Mouse (Mus musculus) heart, embryonic 16.5 days (tissue): ENCODE measurements around the gene Rad51b. TPM values are rescaled to one million over a fixed set of nuclear protein-coding genes. Genes with fewer than 3 reads are reported as not detected.

Experiments used
- ATAC-seq: fragments of 200-750 bp; cut with Nextera tagmentation; replicated peaks from 2 replicates; pipeline ENCODE4 v1.8.0; 2017; ENCODE audit warnings: moderate number of reproducible peaks; ENCODE audit not compliant: insufficient read depth, low FRiP score; ENCODE audit errors: extremely low read depth
- H3K27ac ChIP-seq: fragments of 300-500 bp; sonication (generic); 2 replicates; pipeline ENCODE4 v1.5.1; 2014; ENCODE audit warnings: mild to moderate bottlenecking, low read length, control low read depth, moderate library complexity
- H3K27me3 ChIP-seq: fragments of 300-500 bp; sonication (generic); 2 replicates; pipeline ENCODE4 v1.6.1; 2014; ENCODE audit warnings: low read length, mixed read lengths; ENCODE audit not compliant: control insufficient read depth, insufficient read depth
- H3K36me3 ChIP-seq: fragments of 300-500 bp; sonication (generic); 2 replicates; pipeline ENCODE4 v1.6.1; 2014; ENCODE audit not compliant: control insufficient read depth, insufficient read depth
- H3K4me1 ChIP-seq: fragments of 300-500 bp; sonication (generic); 2 replicates; pipeline ENCODE4 v1.6.1; 2014; ENCODE audit warnings: low read length, mixed read lengths; ENCODE audit not compliant: control insufficient read depth, insufficient read depth
- H3K4me2 ChIP-seq: fragments of 300-500 bp; sonication (generic); 2 replicates; pipeline ENCODE4 v1.6.1; 2014; ENCODE audit warnings: low read depth, mild to moderate bottlenecking, control low read depth, low read length
- H3K4me3 ChIP-seq: fragments of 300-500 bp; sonication (generic); 2 replicates; pipeline ENCODE4 v1.5.1; 2014; ENCODE audit warnings: mild to moderate bottlenecking, control low read depth, low read length
- H3K9ac ChIP-seq: fragments of 300-500 bp; sonication (generic); 2 replicates; pipeline ENCODE4 v1.6.1; 2014; ENCODE audit warnings: low read length, control low read depth
- H3K9me3 ChIP-seq: fragments of 300-500 bp; sonication (generic); replicated peaks from 2 replicates; pipeline ENCODE4 v1.6.1; 2016; ENCODE audit warnings: low read length; ENCODE audit not compliant: control insufficient read depth
- WGBS: fragments of 180-500 bp; shearing (Covaris S2); extraction: QIAGEN DNeasy Blood & Tissue Kit; methylation state at CpG from one replicate; pipeline ENCODE4 v1.1.7; 2014; 5-methylcytosine and 5-hydroxymethylcytosine counted together
- polyA plus RNA-seq: library from polyadenylated mRNA; unstranded; fragments of >200 nt; fragmentation: Nextera tagmentation; extraction: Ambion mirVana; gene quantifications from 2 replicates; pipeline ENCODE4 v1.2.1, GENCODE M21; 2015

Rad51b gene
- polyA plus RNA-seq, 1 experiment from 2014 or later = 5.0 TPM

GRCm38 (mm10) chr12:79807410-79807847 lies 510.3 kb downstream of the Rad51b start:
- Histone ChIP-seq H3K27me3 (no peaks in the 10 kb centered on the region), H3K4me2 (peak overlapping the region; percentile 35), H3K36me3 (no peaks in the 10 kb centered on the region), H3K4me1 (peaks cover 6% of the 10 kb centered on the region; the same call in 1 of the 2 replicates), H3K9ac (peak overlapping the region; percentile 46), H3K27ac (no peak overlapping the region), H3K9me3 (no peaks in the 10 kb centered on the region), H3K4me3 (no peak overlapping the region)
- ATAC-seq = no peak
- 36% methylated on average over 10 of the region's 10 CpGs for WGBS

GRCm38 (mm10) chr12:79807938-79808401 lies 510.9 kb downstream of the Rad51b start:
- Histone ChIP-seq H3K4me1 (peaks cover 6% of the 10 kb centered on the region; the same call in 1 of the 2 replicates), H3K36me3 (no peaks in the 10 kb centered on the region), H3K27me3 (no peaks in the 10 kb centered on the region), H3K27ac (no peak overlapping the region), H3K4me2 (no peak overlapping the region), H3K9ac (no peak overlapping the region), H3K4me3 (no peak overlapping the region), H3K9me3 (no peaks in the 10 kb centered on the region)
- WGBS = 86% methylated on average over 8 of the region's 8 CpGs
- no peak for ATAC-seq

GRCm38 (mm10) chr12:79808426-79809398 lies 511.6 kb downstream of the Rad51b start:
- Histone ChIP-seq H3K9me3 (no peaks in the 10 kb centered on the region), H3K4me3 (no peak overlapping the region), H3K27ac (no peak overlapping the region), H3K36me3 (no peaks in the 10 kb centered on the region), H3K27me3 (no peaks in the 10 kb centered on the region), H3K4me2 (no peak overlapping the region), H3K9ac (no peak overlapping the region), H3K4me1 (peaks cover 6% of the 10 kb centered on the region; the same call in 1 of the 2 replicates)
- ATAC-seq = no peak
- WGBS = 87% methylated on average over 18 of the region's 18 CpGs

GRCm38 (mm10) chr12:79809518-79809917 lies 512.4 kb downstream of the Rad51b start:
- WGBS = 79% methylated on average over 5 of the region's 5 CpGs
- Histone ChIP-seq H3K27me3 (no peaks in the 10 kb centered on the region), H3K4me2 (no peak overlapping the region), H3K27ac (no peak overlapping the region), H3K4me1 (peaks cover 6% of the 10 kb centered on the region; the same call in 1 of the 2 replicates), H3K4me3 (no peak overlapping the region), H3K9me3 (no peaks in the 10 kb centered on the region), H3K9ac (no peak overlapping the region), H3K36me3 (no peaks in the 10 kb centered on the region)
- no peak for ATAC-seq

- Histone ChIP-seq H3K27me3 (no peaks in the 10 kb centered on the region), H3K27ac (no peak overlapping the region), H3K36me3 (no peaks in the 10 kb centered on the region), H3K9ac (no peak overlapping the region), H3K4me2 (no peak overlapping the region), H3K9me3 (0 out of 2 replicates have a peak, but pooled peaks cover 2% of the 10 kb centered on the region), H3K4me3 (no peak overlapping the region), H3K4me1 (peaks cover 6% of the 10 kb centered on the region)
- 87% methylated on average over 8 of the region's 8 CpGs for WGBS
- no peak for ATAC-seq
These were observed 515.3 kb downstream of the Rad51b start for GRCm38 (mm10) chr12:79812422-79812821.

DNA sequence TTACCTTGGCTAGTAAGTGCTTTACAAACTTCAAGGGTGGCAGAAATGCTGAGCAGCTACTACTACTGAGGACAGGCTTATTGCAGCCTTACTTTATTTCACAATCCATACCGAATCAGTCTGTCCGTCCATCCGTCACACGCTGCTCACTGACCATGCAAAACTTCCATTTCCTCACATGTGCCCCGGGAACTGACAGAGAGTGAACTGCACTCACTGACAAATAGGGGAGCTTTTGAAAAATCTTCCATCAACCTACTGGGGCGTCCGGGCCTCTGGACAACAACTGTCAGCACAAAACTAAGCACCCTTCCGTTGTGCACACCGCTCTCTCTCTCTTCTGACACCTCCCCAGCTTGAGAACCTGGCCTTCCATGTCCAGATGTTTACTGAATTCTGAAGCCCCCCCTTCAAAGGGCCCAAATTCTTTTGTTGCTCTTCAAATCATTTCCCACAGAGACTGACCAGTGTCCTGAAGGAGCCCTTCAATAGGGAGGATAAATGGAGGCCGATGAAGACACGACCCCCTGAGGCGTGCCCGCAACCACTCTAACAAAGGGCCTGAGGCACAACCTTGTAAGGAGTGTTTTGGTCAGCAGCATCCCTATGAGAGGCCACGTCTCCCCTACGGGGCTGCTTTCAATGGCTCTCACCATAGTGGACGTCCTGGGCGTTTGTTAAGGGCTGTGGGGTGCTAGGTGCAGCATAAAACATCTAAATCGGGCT lies 515.9 kb downstream of the Rad51b start:
- no peak for ATAC-seq
- no peak overlapping the region for H3K4me2 ChIP-seq
- 83% methylated on average over 18 of the region's 18 CpGs for WGBS

GRCm38 (mm10) chr12:79813566-79814305 lies 516.7 kb downstream of the Rad51b start:
- no peak overlapping the region for H3K9ac ChIP-seq
- 74% methylated on average over 8 of the region's 8 CpGs for WGBS
- no peak overlapping the region for H3K4me3 ChIP-seq
- H3K4me2 ChIP-seq = no peak overlapping the region
- H3K27me3 ChIP-seq = no peaks in the 10 kb centered on the region
- no peak overlapping the region for H3K27ac ChIP-seq
- H3K4me1 ChIP-seq = peaks cover 4% of the 10 kb centered on the region; the same call in 1 of the 2 replicates
- ATAC-seq = no peak
- H3K9me3 ChIP-seq = 0 out of 2 replicates have a peak, but pooled peaks cover 2% of the 10 kb centered on the region
- H3K36me3 ChIP-seq = no peaks in the 10 kb centered on the region

More for the DNA sequence above, 515.9 kb downstream of the Rad51b start:
- Histone ChIP-seq H3K4me1 (peaks cover 4% of the 10 kb centered on the region; the same call in 1 of the 2 replicates), H3K9ac (no peak overlapping the region), H3K27me3 (no peaks in the 10 kb centered on the region), H3K4me3 (no peak overlapping the region), H3K36me3 (no peaks in the 10 kb centered on the region), H3K27ac (no peak overlapping the region), H3K9me3 (0 out of 2 replicates have a peak, but pooled peaks cover 2% of the 10 kb centered on the region)

- H3K9me3 ChIP-seq = 0 out of 2 replicates have a peak, but pooled peaks cover 2% of the 10 kb centered on the region
- H3K9ac ChIP-seq = no peak overlapping the region
- no peak overlapping the region for H3K4me3 ChIP-seq
- H3K36me3 ChIP-seq = no peaks in the 10 kb centered on the region
- no peak overlapping the region for H3K27ac ChIP-seq
- ATAC-seq = no peak
- WGBS = 84% methylated on average over 20 of the region's 20 CpGs
- no peak overlapping the region for H3K4me2 ChIP-seq
- H3K4me1 ChIP-seq = peaks cover 4% of the 10 kb centered on the region; the same call in 1 of the 2 replicates
- no peaks in the 10 kb centered on the region for H3K27me3 ChIP-seq
These were observed 517.4 kb downstream of the Rad51b start for GRCm38 (mm10) chr12:79814312-79815091.
